9 mouse cellular contexts compared by ENCODE assay signal in genomic region chr4:108781596-108781995, GRCm38 (mm10). TPM values are rescaled to one million over a fixed set of nuclear protein-coding genes. Genes with fewer than 3 reads are reported as not detected.
DNase-seq lines count a peak whose midpoint lies in the region; ATAC-seq lines count a peak whose summit lies in the region.
"Had no signal": no experiment of that assay in that cellular context is flagged by ENCODE, and none has a peak within 500 bp of the region (broad histone marks: within the 10 kb centered on the region; RNA-seq: fewer than 3 reads in every experiment).

No protein-coding gene starts in this region.

- H3K9ac ChIP-seq in heart, embryonic 16.5 days (ENCODE audit: low read length): no peak overlapping the region
- peak overlapping the region; percentile 98; the same call in 1 of the 2 replicates for H3K9ac ChIP-seq in forebrain, embryonic 12.5 days
- H3K9ac ChIP-seq in limb, embryonic 12.5 days (replicated peaks): no peak overlapping the region

- H3K4me1 ChIP-seq in heart, embryonic 16.5 days (ENCODE audit: control insufficient read depth, insufficient read depth, low read length): peaks cover 2% of the 10 kb centered on the region; the same call in 1 of the 2 replicates
- H3K4me1 ChIP-seq in forebrain, embryonic 12.5 days: peaks cover 11% of the 10 kb centered on the region
- H3K4me1 ChIP-seq in limb, embryonic 12.5 days (replicated peaks): 0 out of 2 replicates have a peak, but pooled peaks cover 7% of the 10 kb centered on the region

- H3K4me2 ChIP-seq in heart, embryonic 16.5 days (ENCODE audit: low read depth, low read length): peak overlapping the region; percentile 66
- peak overlapping the region; percentile 69 for H3K4me2 ChIP-seq in forebrain, embryonic 12.5 days
- H3K4me2 ChIP-seq in limb, embryonic 12.5 days: peak overlapping the region; percentile 71

- H3K27ac ChIP-seq in heart, embryonic 16.5 days (ENCODE audit: low read length): no peak overlapping the region
- H3K27ac ChIP-seq in forebrain, embryonic 12.5 days: no peak overlapping the region
- no peak overlapping the region for H3K27ac ChIP-seq in limb, embryonic 12.5 days

- no peaks in the 10 kb centered on the region for H3K27me3 ChIP-seq in heart, embryonic 16.5 days (ENCODE audit: control insufficient read depth, insufficient read depth, low read length)
- H3K27me3 ChIP-seq in forebrain, embryonic 12.5 days: no peaks in the 10 kb centered on the region
- H3K27me3 ChIP-seq in limb, embryonic 12.5 days: no peaks in the 10 kb centered on the region

- H3K36me3 ChIP-seq in heart, embryonic 16.5 days (ENCODE audit: control insufficient read depth, insufficient read depth): no peaks in the 10 kb centered on the region
- H3K36me3 ChIP-seq in forebrain, embryonic 12.5 days (replicated peaks): no peaks in the 10 kb centered on the region
- no peaks in the 10 kb centered on the region for H3K36me3 ChIP-seq in limb, embryonic 12.5 days

- intact Hi-C loops in heart, postnatal 36 days (cut with DNase I): loop anchor here (2.0 to 5.0 kb wide), 2 partner anchors 51 to 84 kb away; partner anchors contain the start of gene Btf3l4
- intact Hi-C loops in gastrocnemius, postnatal 36 days (cut with DNase I): loop anchor here (5.0 kb wide), 1 partner anchor 84 kb away; no protein-coding TSS in a partner anchor

- 60% methylated on average over 3 of the region's 3 CpGs for WGBS in heart, embryonic 16.5 days
- WGBS in forebrain, embryonic 12.5 days: 45% methylated on average over 3 of the region's 3 CpGs
- 65% methylated on average over 3 of the region's 3 CpGs for WGBS in limb, embryonic 12.5 days

- H3K9me3 ChIP-seq in heart, embryonic 16.5 days (replicated peaks; ENCODE audit: control insufficient read depth, low read length): no peaks in the 10 kb centered on the region
- H3K9me3 ChIP-seq in forebrain, embryonic 12.5 days: no peaks in the 10 kb centered on the region
- no peaks in the 10 kb centered on the region for H3K9me3 ChIP-seq in limb, embryonic 12.5 days
- H3K9me3 ChIP-seq: megakaryocyte, embryonic 14.5 days had no signal

- ATAC-seq in heart, embryonic 16.5 days (replicated peaks; ENCODE audit: extremely low read depth, insufficient read depth, low FRiP score): no peak
- no peak for ATAC-seq in forebrain, embryonic 12.5 days (ENCODE audit: low FRiP score)
- no peak for ATAC-seq in limb, embryonic 12.5 days (ENCODE audit: insufficient number of reproducible peaks, insufficient read depth, low FRiP score, low TSS enrichment, low read depth)

- no peak for DNase-seq in heart, postnatal 36 days
- DNase-seq in brain, adult 2 months (ENCODE audit: low read depth, low spot score): peak; percentile 74
- no peak for DNase-seq in spleen, postnatal 36 days (ENCODE audit: low spot score in 2 of 2)
- DNase-seq in lung, postnatal 14 days: no peak
- DNase-seq in gastrocnemius, postnatal 36 days: no peak

- no peak overlapping the region for H3K4me3 ChIP-seq in heart, embryonic 16.5 days (ENCODE audit: low read length)
- H3K4me3 ChIP-seq in forebrain, embryonic 12.5 days (replicated peaks): no peak overlapping the region; the same call in 1 of the 2 replicates
- H3K4me3 ChIP-seq in limb, embryonic 12.5 days (replicated peaks): peak overlapping the region; percentile 90; the same call in 1 of the 2 replicates

RNA-seq across cellular contexts. Expression of gene Zfyve9, which starts 1.0 kb away (rescaled TPM):
- 2.5 and 2.9 TPM in 2 replicates for polyA plus RNA-seq in heart, embryonic 16.5 days (2015; fragmentation: Nextera tagmentation; extraction: Ambion mirVana)
- total RNA-seq in heart, postnatal 36 days (2021): 10 to 100 TPM; 27.4 to 28.0 TPM
- 5.4 and 5.9 TPM in 2 replicates for polyA plus RNA-seq in forebrain, embryonic 12.5 days (2016; fragmentation: Nextera tagmentation; extraction: Ambion mirVana)
- polyA plus RNA-seq in limb, embryonic 12.5 days (2016; fragmentation: Nextera tagmentation; extraction: Ambion mirVana): 6.9 and 7.0 TPM in 2 replicates
- 10 to 100 TPM; 45.5 to 51.0 TPM for total RNA-seq in gastrocnemius, postnatal 36 days (2021)

RNA-seq across cellular contexts. Expression of gene Btf3l4, which starts 51.8 kb away (rescaled TPM):
- 141 and 143 TPM in 2 replicates for polyA plus RNA-seq in heart, embryonic 16.5 days (2015; fragmentation: Nextera tagmentation; extraction: Ambion mirVana)
- 10 to 100 TPM; 81.3 to 87.0 TPM for total RNA-seq in heart, postnatal 36 days (2021)
- 254 and 266 TPM in 2 replicates for polyA plus RNA-seq in forebrain, embryonic 12.5 days (2016; fragmentation: Nextera tagmentation; extraction: Ambion mirVana)
- polyA plus RNA-seq in limb, embryonic 12.5 days (2016; fragmentation: Nextera tagmentation; extraction: Ambion mirVana): 247 and 250 TPM in 2 replicates
- 10 to 100 TPM; 43.3 to 44.6 TPM for total RNA-seq in gastrocnemius, postnatal 36 days (2021)

RNA-seq across cellular contexts. Expression of gene Txndc12, which starts 52.8 kb away (rescaled TPM):
- 111 and 113 TPM in 2 replicates for polyA plus RNA-seq in heart, embryonic 16.5 days (2015; fragmentation: Nextera tagmentation; extraction: Ambion mirVana)
- 10 to 100 TPM; 30.0 to 32.4 TPM for total RNA-seq in heart, postnatal 36 days (2021)
- polyA plus RNA-seq in forebrain, embryonic 12.5 days (2016; fragmentation: Nextera tagmentation; extraction: Ambion mirVana): 96.1 and 96.6 TPM in 2 replicates
- 111 and 115 TPM in 2 replicates for polyA plus RNA-seq in limb, embryonic 12.5 days (2016; fragmentation: Nextera tagmentation; extraction: Ambion mirVana)
- total RNA-seq in gastrocnemius, postnatal 36 days (2021): 10 to 100 TPM; 11.5 to 13.3 TPM
